Mouse (Mus musculus): Measurements from ENCODE around the gene 1700017D01Rik. TPM values are rescaled to one million over a fixed set of nuclear protein-coding genes. Genes with fewer than 3 reads are reported as not detected.
"Not testable (repeated sequence)": the region's sequence is repeated elsewhere in the genome, so short reads cannot be mapped to it uniquely, and the experiment has no call there.

The 1700017D01Rik gene
- polyA plus RNA-seq, 1 experiment from 2014 or later = not detected

GRCm38 (mm10) chr19:11107746-11108145 lies 22.9 kb downstream of the 1700017D01Rik start:
- H3K27ac ChIP-seq (replicated peaks; ENCODE audit: low read depth, low read length) = no peak overlapping the region
- no peak for ATAC-seq (ENCODE audit: insufficient number of reproducible peaks, low FRiP score, low TSS enrichment, low read depth)
- H3K36me3 ChIP-seq (ENCODE audit: control insufficient read depth, insufficient read depth, low read length) = no peaks in the 10 kb centered on the region
- WGBS = 90% methylated on average over 3 of the region's 3 CpGs
- H3K4me2 ChIP-seq (ENCODE audit: low read depth, severe bottlenecking) = no peak overlapping the region
- no peak for DNase-seq (ENCODE audit: low spot score)
- no peaks in the 10 kb centered on the region for H3K27me3 ChIP-seq (ENCODE audit: control insufficient read depth, insufficient read depth, low read length)
- H3K9ac ChIP-seq (ENCODE audit: low read length) = no peak overlapping the region
- no peak overlapping the region for H3K4me3 ChIP-seq (ENCODE audit: low read depth, low read length)
- no peaks in the 10 kb centered on the region for H3K4me1 ChIP-seq (ENCODE audit: control insufficient read depth, insufficient read depth, low read length)
- no peaks in the 10 kb centered on the region for H3K9me3 ChIP-seq (ENCODE audit: control insufficient read depth, low read length)

GRCm38 (mm10) chr19:11101880-11102279 lies 28.8 kb downstream of the 1700017D01Rik start:
- H3K27ac ChIP-seq (replicated peaks; ENCODE audit: low read depth, low read length) = no peak overlapping the region
- DNase-seq (ENCODE audit: low spot score) (no peak), ATAC-seq (ENCODE audit: insufficient number of reproducible peaks, low FRiP score, low TSS enrichment, low read depth) (no peak)
- H3K36me3 ChIP-seq (ENCODE audit: control insufficient read depth, insufficient read depth, low read length) = no peaks in the 10 kb centered on the region
- no peak overlapping the region for H3K4me3 ChIP-seq (ENCODE audit: low read depth, low read length)
- H3K9me3 ChIP-seq (ENCODE audit: control insufficient read depth, low read length) = no peaks in the 10 kb centered on the region
- 77% methylated on average over 1 of the region's 1 CpGs for WGBS
- H3K4me2 ChIP-seq (ENCODE audit: low read depth, severe bottlenecking) = no peak overlapping the region
- H3K27me3 ChIP-seq (ENCODE audit: control insufficient read depth, insufficient read depth, low read length) = no peaks in the 10 kb centered on the region
- no peaks in the 10 kb centered on the region for H3K4me1 ChIP-seq (ENCODE audit: control insufficient read depth, insufficient read depth, low read length)
- H3K9ac ChIP-seq (ENCODE audit: low read length) = no peak overlapping the region

GRCm38 (mm10) chr19:11098401-11098800 lies 32.3 kb downstream of the 1700017D01Rik start:
- no peak overlapping the region for H3K4me3 ChIP-seq (ENCODE audit: low read depth, low read length)

GRCm38 (mm10) chr19:11092131-11092530 lies 38.5 kb downstream of the 1700017D01Rik start:
- ATAC-seq (ENCODE audit: insufficient number of reproducible peaks, low FRiP score, low TSS enrichment, low read depth); H3K9ac ChIP-seq (ENCODE audit: low read length); H3K9me3 ChIP-seq (ENCODE audit: control insufficient read depth, low read length); H3K27me3 ChIP-seq (ENCODE audit: control insufficient read depth, insufficient read depth, low read length); H3K36me3 ChIP-seq (ENCODE audit: control insufficient read depth, insufficient read depth, low read length); H3K4me3 ChIP-seq (ENCODE audit: low read depth, low read length); H3K4me1 ChIP-seq (ENCODE audit: control insufficient read depth, insufficient read depth, low read length); H3K27ac ChIP-seq (replicated peaks; ENCODE audit: low read depth, low read length): not testable (repeated sequence)
- 5% methylated on average over 50 of the region's 50 CpGs for WGBS
- peak overlapping the region; percentile 31; the same call in 1 of the 2 replicates for H3K4me2 ChIP-seq (ENCODE audit: low read depth, severe bottlenecking)
- DNase-seq (ENCODE audit: low spot score) = peak; percentile 23

More at GRCm38 (mm10) chr19:11098401-11098800, 32.3 kb downstream of the 1700017D01Rik start:
- Histone ChIP-seq H3K4me1 (ENCODE audit: control insufficient read depth, insufficient read depth, low read length) (no peaks in the 10 kb centered on the region), H3K9me3 (ENCODE audit: control insufficient read depth, low read length) (no peaks in the 10 kb centered on the region), H3K4me2 (ENCODE audit: low read depth, severe bottlenecking) (no peak overlapping the region), H3K27ac (replicated peaks; ENCODE audit: low read depth, low read length) (no peak overlapping the region), H3K9ac (ENCODE audit: low read length) (no peak overlapping the region), H3K36me3 (ENCODE audit: control insufficient read depth, insufficient read depth, low read length) (no peaks in the 10 kb centered on the region), H3K27me3 (ENCODE audit: control insufficient read depth, insufficient read depth, low read length) (no peaks in the 10 kb centered on the region)
- no peak for DNase-seq (ENCODE audit: low spot score)
- ATAC-seq (ENCODE audit: insufficient number of reproducible peaks, low FRiP score, low TSS enrichment, low read depth) = no peak
- WGBS = 84% methylated on average over 3 of the region's 3 CpGs

- H3K4me2 ChIP-seq (ENCODE audit: low read depth, severe bottlenecking) = no peak within 1 kb of the TSS
- H3K4me1 ChIP-seq (ENCODE audit: control insufficient read depth, insufficient read depth, low read length) = no peaks in the 10 kb centered on the region
- no peaks in the 10 kb centered on the region for H3K27me3 ChIP-seq (ENCODE audit: control insufficient read depth, insufficient read depth, low read length)
- no peaks in the 10 kb centered on the region for H3K36me3 ChIP-seq (ENCODE audit: control insufficient read depth, insufficient read depth, low read length)
- ATAC-seq (ENCODE audit: insufficient number of reproducible peaks, low FRiP score, low TSS enrichment, low read depth) = no peak
- no peak for DNase-seq (ENCODE audit: low spot score)
- WGBS = 85% methylated on average over 4 of the region's 4 CpGs
- no peak within 1 kb of the TSS for H3K9ac ChIP-seq (ENCODE audit: low read length)
- H3K9me3 ChIP-seq (ENCODE audit: control insufficient read depth, low read length) = no peaks in the 10 kb centered on the region
- H3K27ac ChIP-seq (replicated peaks; ENCODE audit: low read depth, low read length) = no peak within 1 kb of the TSS
- no peak within 1 kb of the TSS for H3K4me3 ChIP-seq (ENCODE audit: low read depth, low read length)
These were observed 49.7 kb downstream of the 1700017D01Rik start, which contains the start of gene Ms4a8a for GRCm38 (mm10) chr19:11080934-11081333. Gene Ms4a8a, minus strand, starts transcription at chr19:11081102.

GRCm38 (mm10) chr19:11070364-11070763 lies 60.3 kb downstream of the 1700017D01Rik start:
- DNase-seq (ENCODE audit: low spot score) = no peak
- no peaks in the 10 kb centered on the region for H3K9me3 ChIP-seq (ENCODE audit: control insufficient read depth, low read length)
- no peak overlapping the region for H3K9ac ChIP-seq (ENCODE audit: low read length)
- H3K4me2 ChIP-seq (ENCODE audit: low read depth, severe bottlenecking) = no peak overlapping the region
- H3K4me3 ChIP-seq (ENCODE audit: low read depth, low read length) = no peak overlapping the region
- no peak overlapping the region for H3K27ac ChIP-seq (replicated peaks; ENCODE audit: low read depth, low read length)
- no peaks in the 10 kb centered on the region for H3K27me3 ChIP-seq (ENCODE audit: control insufficient read depth, insufficient read depth, low read length)
- no peaks in the 10 kb centered on the region for H3K4me1 ChIP-seq (ENCODE audit: control insufficient read depth, insufficient read depth, low read length)
- no peak for ATAC-seq (ENCODE audit: insufficient number of reproducible peaks, low FRiP score, low TSS enrichment, low read depth)
- no peaks in the 10 kb centered on the region for H3K36me3 ChIP-seq (ENCODE audit: control insufficient read depth, insufficient read depth, low read length)
- 76% methylated on average over 3 of the region's 3 CpGs for WGBS

GRCm38 (mm10) chr19:11065202-11065875 lies 65.3 kb downstream of the 1700017D01Rik start:
- H3K27me3 ChIP-seq (ENCODE audit: control insufficient read depth, insufficient read depth, low read length) = no peaks in the 10 kb centered on the region
- H3K9me3 ChIP-seq (ENCODE audit: control insufficient read depth, low read length) = no peaks in the 10 kb centered on the region
- WGBS = 93% methylated on average over 2 of the region's 2 CpGs
- ATAC-seq (ENCODE audit: insufficient number of reproducible peaks, low FRiP score, low TSS enrichment, low read depth) (no peak), DNase-seq (ENCODE audit: low spot score) (no peak)
- no peak overlapping the region for H3K27ac ChIP-seq (replicated peaks; ENCODE audit: low read depth, low read length)
- no peak overlapping the region for H3K4me2 ChIP-seq (ENCODE audit: low read depth, severe bottlenecking)
- no peak overlapping the region for H3K9ac ChIP-seq (ENCODE audit: low read length)
- H3K36me3 ChIP-seq (ENCODE audit: control insufficient read depth, insufficient read depth, low read length) = no peaks in the 10 kb centered on the region
- no peak overlapping the region for H3K4me3 ChIP-seq (ENCODE audit: low read depth, low read length)
- no peaks in the 10 kb centered on the region for H3K4me1 ChIP-seq (ENCODE audit: control insufficient read depth, insufficient read depth, low read length)

- DNase-seq (ENCODE audit: low spot score) = no peak
- no peaks in the 10 kb centered on the region for H3K27me3 ChIP-seq (ENCODE audit: control insufficient read depth, insufficient read depth, low read length)
- no peaks in the 10 kb centered on the region for H3K9me3 ChIP-seq (ENCODE audit: control insufficient read depth, low read length)
- no peaks in the 10 kb centered on the region for H3K4me1 ChIP-seq (ENCODE audit: control insufficient read depth, insufficient read depth, low read length)
- no peak overlapping the region for H3K9ac ChIP-seq (ENCODE audit: low read length)
- H3K4me3 ChIP-seq (ENCODE audit: low read depth, low read length) = no peak overlapping the region
- no peak overlapping the region for H3K27ac ChIP-seq (replicated peaks; ENCODE audit: low read depth, low read length)
- 74% methylated on average over 1 of the region's 1 CpGs for WGBS
- H3K36me3 ChIP-seq (ENCODE audit: control insufficient read depth, insufficient read depth, low read length) = no peaks in the 10 kb centered on the region
- H3K4me2 ChIP-seq (ENCODE audit: low read depth, severe bottlenecking) = no peak overlapping the region
- ATAC-seq (ENCODE audit: insufficient number of reproducible peaks, low FRiP score, low TSS enrichment, low read depth) = no peak
These were observed 69.8 kb downstream of the 1700017D01Rik start for GRCm38 (mm10) chr19:11060900-11061299.

GRCm38 (mm10) chr19:11059967-11060366 lies 70.7 kb downstream of the 1700017D01Rik start:
- Histone ChIP-seq H3K27me3 (ENCODE audit: control insufficient read depth, insufficient read depth, low read length) (no peaks in the 10 kb centered on the region), H3K9ac (ENCODE audit: low read length) (no peak overlapping the region), H3K4me3 (ENCODE audit: low read depth, low read length) (no peak overlapping the region), H3K9me3 (ENCODE audit: control insufficient read depth, low read length) (no peaks in the 10 kb centered on the region), H3K36me3 (ENCODE audit: control insufficient read depth, insufficient read depth, low read length) (no peaks in the 10 kb centered on the region), H3K4me2 (ENCODE audit: low read depth, severe bottlenecking) (no peak overlapping the region), H3K27ac (replicated peaks; ENCODE audit: low read depth, low read length) (no peak overlapping the region), H3K4me1 (ENCODE audit: control insufficient read depth, insufficient read depth, low read length) (no peaks in the 10 kb centered on the region)
- no peak for DNase-seq (ENCODE audit: low spot score)
- no peak for ATAC-seq (ENCODE audit: insufficient number of reproducible peaks, low FRiP score, low TSS enrichment, low read depth)

Data from limb, embryonic 11.5 days (tissue).